Mouse (Mus musculus) cortical plate, adult 2 months (tissue): ENCODE measurements at regions not wholly inside any gene's neighbourhood (a gene's known extent, or its start where the extent isn't known, plus 50 kb on each side); places are given as distances from the start of the nearest gene placed in this dataset.

ENCODE experiments used
- H3K27ac ChIP-seq: fragments of 200-500 bp; 2 replicates; pipeline ENCODE4 v1.5.1; 2012; ENCODE audit warnings: low read length, control low read depth, inconsistent platforms; ENCODE audit not compliant: insufficient read depth
- H3K4me1 ChIP-seq: fragments of 200-500 bp; 2 replicates; pipeline ENCODE4 v1.6.1; 2011; ENCODE audit warnings: low read length; ENCODE audit not compliant: control insufficient read depth, insufficient read depth
- H3K4me3 ChIP-seq: fragments of 200-500 bp; 2 replicates; pipeline ENCODE4 v1.5.1; 2011; ENCODE audit warnings: mild to moderate bottlenecking, low read length, control low read depth; ENCODE audit not compliant: insufficient read depth
- CTCF ChIP-seq: fragments of 200-500 bp; IDR thresholded peaks from 2 replicates; pipeline ENCODE4 v1.5.1; 2011; ENCODE audit warnings: mild to moderate bottlenecking, control low read depth, low read length; ENCODE audit not compliant: insufficient read depth; ENCODE audit errors: extremely low read depth
- POLR2A ChIP-seq: fragments of 200-500 bp; IDR thresholded peaks from 2 replicates; pipeline ENCODE4 v1.6.1; 2011; ENCODE audit warnings: mild to moderate bottlenecking, low read length, control low read depth; ENCODE audit not compliant: insufficient read depth; ENCODE audit errors: extremely low read depth

DNA sequence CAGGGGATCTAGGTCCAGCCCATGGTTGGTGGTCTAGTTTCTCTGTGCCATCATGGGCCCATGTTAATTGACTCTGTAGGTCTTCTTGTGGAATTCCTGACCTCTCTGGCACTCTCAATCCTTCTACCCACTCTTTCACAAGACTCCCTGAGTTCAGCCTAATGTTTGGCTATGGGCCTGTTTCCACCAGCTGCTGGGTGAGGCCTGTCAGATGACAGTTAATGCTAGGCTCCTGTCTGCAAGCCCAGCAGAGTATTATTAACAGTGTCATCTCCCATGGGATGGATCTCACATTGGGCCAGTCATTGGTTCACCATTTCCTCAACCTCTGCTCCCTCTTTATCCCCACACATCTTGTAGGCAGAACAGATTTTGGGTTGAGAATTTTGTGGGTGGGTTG is 271.5 kb upstream of the Gm21798 start:
- TF ChIP-seq CTCF (no peak), POLR2A (no peak)
- Histone ChIP-seq H3K4me1 (peaks cover 3% of the 10 kb centered on the region), H3K4me3 (no peak overlapping the region), H3K27ac (no peak overlapping the region)

DNA sequence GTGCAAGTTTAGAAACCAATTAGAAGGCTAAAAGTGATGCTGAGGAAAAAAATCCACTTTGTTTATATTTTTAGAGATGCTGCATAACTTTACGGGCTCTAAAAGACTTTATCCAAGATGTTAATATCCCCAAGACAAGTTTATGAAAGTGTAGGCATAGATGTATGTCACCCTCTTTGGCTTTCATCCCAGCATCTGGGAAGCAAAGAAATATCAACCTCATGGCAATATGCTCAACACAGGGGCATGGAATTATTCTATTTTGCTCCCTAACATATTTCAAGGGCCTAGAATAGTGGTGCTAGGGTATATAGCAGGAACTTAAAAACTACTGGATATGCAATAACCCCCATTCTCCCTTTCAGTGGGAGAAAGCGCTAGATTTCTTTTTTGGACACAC is 260.0 kb upstream of the Gm21798 start:
- no peak for TF ChIP-seq POLR2A
- no peak for TF ChIP-seq CTCF
- peaks cover 3% of the 10 kb centered on the region; the same call in 1 of the 2 replicates for H3K4me1 ChIP-seq
- H3K27ac ChIP-seq, result peak overlapping the region; percentile 37
- no peak overlapping the region for H3K4me3 ChIP-seq

GRCm38 (mm10) chr15:64558220-64558619 is 259.3 kb upstream of the Gm21798 start:
- H3K27ac ChIP-seq, result no peak overlapping the region
- H3K4me1 ChIP-seq, result peaks cover 4% of the 10 kb centered on the region
- no peak overlapping the region for H3K4me3 ChIP-seq
- TF ChIP-seq POLR2A (no peak), CTCF (no peak)

DNA sequence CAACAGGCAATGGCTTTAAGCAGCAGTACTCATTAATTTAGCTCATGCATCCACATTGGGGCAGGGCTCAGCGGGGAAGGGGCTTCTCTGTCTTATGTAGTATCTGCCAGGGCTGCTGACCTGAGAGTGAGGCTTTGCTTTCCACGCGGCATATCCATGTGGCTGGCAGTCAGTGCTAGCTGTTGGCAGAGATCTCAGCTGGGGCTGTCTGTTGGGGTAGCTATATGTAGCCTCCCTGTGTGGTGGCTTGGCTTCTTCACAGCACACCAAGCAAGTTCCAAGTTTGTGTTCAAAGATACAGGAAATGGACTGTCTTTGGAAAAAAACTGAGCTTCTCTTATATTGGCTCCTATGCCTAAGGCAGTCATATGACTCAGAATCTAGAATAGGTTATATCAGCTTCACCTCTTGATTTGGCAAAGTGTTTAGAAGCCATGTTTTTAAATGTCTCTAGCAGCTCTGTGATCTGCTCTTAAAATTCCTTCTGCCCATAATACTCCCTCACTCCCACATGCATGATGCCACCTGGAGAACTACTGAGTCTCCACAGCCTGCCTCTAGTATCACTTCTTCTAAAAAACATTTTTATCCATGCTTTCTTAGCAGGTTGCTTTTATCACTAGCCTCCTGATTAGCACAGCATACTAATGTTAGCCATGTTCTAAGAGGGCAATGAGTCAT is 254.9 kb upstream of the Gm21798 start:
- no peak for TF ChIP-seq POLR2A
- TF ChIP-seq CTCF, result no peak

DNA sequence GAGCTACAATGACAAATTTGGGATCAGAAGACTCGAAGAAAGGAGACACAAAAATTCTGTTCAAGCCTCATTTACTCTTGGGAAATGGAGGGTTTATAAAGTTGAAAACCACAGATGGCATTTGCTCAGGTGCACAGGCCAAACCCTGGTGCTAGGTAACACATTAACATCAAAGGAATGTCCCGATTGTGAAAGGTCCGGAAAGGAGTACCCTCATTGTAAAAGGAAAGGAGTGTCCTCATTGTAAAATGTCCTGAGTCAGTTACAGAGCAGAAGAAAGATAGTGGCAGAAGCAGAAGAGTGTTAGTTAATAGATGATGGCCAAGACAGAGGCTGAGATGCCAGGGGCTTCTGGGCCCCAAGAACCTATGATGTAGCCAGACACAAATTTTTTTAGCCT is 252.8 kb upstream of the Gm21798 start:
- peaks cover 6% of the 10 kb centered on the region for H3K4me1 ChIP-seq
- TF ChIP-seq CTCF (no peak), POLR2A (no peak)
- H3K27ac ChIP-seq, result no peak overlapping the region
- H3K4me3 ChIP-seq, result no peak overlapping the region

More for the DNA sequence above, 254.9 kb upstream of the Gm21798 start:
- H3K4me1 ChIP-seq, result peaks cover 6% of the 10 kb centered on the region
- no peak overlapping the region for H3K4me3 ChIP-seq
- 0 out of 2 replicates have a peak overlapping the region, but pooled peaks have one; percentile 27 for H3K27ac ChIP-seq

GRCm38 (mm10) chr15:64576891-64577535 is 240.5 kb upstream of the Gm21798 start:
- 0 out of 2 replicates have a peak overlapping the region, but pooled peaks have one; percentile 2 for H3K27ac ChIP-seq
- H3K4me1 ChIP-seq, result no peaks in the 10 kb centered on the region
- no peak overlapping the region for H3K4me3 ChIP-seq

GRCm38 (mm10) chr15:64578991-64579390 is 238.5 kb upstream of the Gm21798 start:
- Histone ChIP-seq H3K4me3 (no peak overlapping the region), H3K4me1 (no peaks in the 10 kb centered on the region), H3K27ac (no peak overlapping the region)
- TF ChIP-seq CTCF (no peak), POLR2A (no peak)

More at GRCm38 (mm10) chr15:64576891-64577535, 240.5 kb upstream of the Gm21798 start:
- no peak for TF ChIP-seq CTCF
- TF ChIP-seq POLR2A, result no peak

DNA sequence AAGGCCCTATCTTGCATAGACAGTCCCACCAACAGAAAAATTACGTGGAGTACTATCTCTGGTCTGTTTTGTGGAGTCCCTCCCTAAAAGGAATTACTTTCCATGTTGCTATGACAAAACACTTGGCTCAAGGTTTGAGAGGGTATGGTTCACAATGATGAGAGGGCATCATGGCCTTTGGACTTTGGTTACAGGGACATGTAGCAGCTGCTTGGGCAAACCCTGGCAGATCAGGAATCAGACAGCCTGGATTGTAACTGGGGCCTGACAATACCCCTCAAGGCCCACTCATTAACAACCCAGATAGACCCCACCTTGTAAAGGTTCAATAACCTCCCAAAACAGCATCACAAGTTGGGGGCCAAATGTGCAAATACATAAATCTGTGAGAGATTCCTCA is 237.0 kb upstream of the Gm21798 start:
- H3K27ac ChIP-seq, result no peak overlapping the region
- no peaks in the 10 kb centered on the region for H3K4me1 ChIP-seq
- TF ChIP-seq CTCF (no peak), POLR2A (no peak)
- H3K4me3 ChIP-seq, result no peak overlapping the region

GRCm38 (mm10) chr15:64581046-64581445 is 236.4 kb upstream of the Gm21798 start:
- H3K27ac ChIP-seq, result no peak overlapping the region
- TF ChIP-seq POLR2A (no peak), CTCF (no peak)
- no peaks in the 10 kb centered on the region for H3K4me1 ChIP-seq
- no peak overlapping the region for H3K4me3 ChIP-seq

DNA sequence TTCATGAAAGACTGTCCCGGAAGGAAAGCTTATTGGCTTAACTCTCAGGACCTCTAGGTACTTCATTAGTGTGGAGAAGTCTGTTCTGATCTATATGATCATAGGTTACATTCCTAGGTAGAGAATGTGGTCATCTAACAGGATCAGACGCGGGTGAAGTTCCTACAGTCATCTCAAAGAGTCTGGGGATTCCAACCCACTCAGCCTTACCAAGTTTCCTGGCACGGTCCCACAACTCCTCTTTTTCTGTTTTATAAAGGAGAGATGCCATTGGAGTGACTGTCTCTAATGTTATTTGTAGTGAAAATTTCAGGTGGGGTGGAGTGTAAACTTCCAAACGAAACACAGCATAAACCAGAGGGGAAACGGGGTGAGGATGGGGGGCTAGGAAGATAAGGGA is 233.4 kb upstream of the Gm21798 start:
- Histone ChIP-seq H3K4me1 (no peaks in the 10 kb centered on the region), H3K4me3 (no peak overlapping the region), H3K27ac (no peak overlapping the region)
- TF ChIP-seq POLR2A (no peak), CTCF (no peak)
